Mouse (Mus musculus) myocyte (in vitro differentiated cells): ENCODE measurements around the gene Sephs2.

Source experiments
- CEBPB ChIP-seq: IDR thresholded peaks from 2 replicates; pipeline ENCODE4 v1.6.1; 2011; ENCODE audit warnings: mild to moderate bottlenecking, moderate library complexity; ENCODE audit not compliant: poor library complexity, insufficient read depth, severe bottlenecking
- E2F4 ChIP-seq: IDR thresholded peaks from one replicate; pipeline ENCODE4 v1.6.1; 2011; ENCODE audit warnings: mild to moderate bottlenecking, control low read depth, moderate library complexity; ENCODE audit not compliant: insufficient read depth
- MAX ChIP-seq: IDR thresholded peaks from one replicate; pipeline ENCODE4 v1.6.1; 2011; ENCODE audit warnings: low read depth, mild to moderate bottlenecking, control low read depth
- MYOD1 ChIP-seq, 3 experiments: IDR thresholded peaks; one replicate each; pipeline ENCODE4 v1.6.1; 2011; ENCODE audit warnings: control low read depth in 2 of 3, low read depth in 2 of 3, mild to moderate bottlenecking in 2 of 3, moderate library complexity in 1 of 3; ENCODE audit not compliant: insufficient read length in 2 of 3, control insufficient read depth in 1 of 3
- MYOG ChIP-seq, 3 experiments: IDR thresholded peaks; one replicate each; pipeline ENCODE4 v1.6.1; 2011; ENCODE audit warnings: control low read depth in 2 of 3, low read depth in 2 of 3, mild to moderate bottlenecking in 2 of 3; ENCODE audit not compliant: insufficient read length in 2 of 3, control insufficient read depth in 1 of 3, insufficient read depth in 1 of 3
- POLR2A ChIP-seq: IDR thresholded peaks from one replicate; pipeline ENCODE4 v1.6.1; 2011; ENCODE audit warnings: low read depth, mild to moderate bottlenecking, control low read depth, moderate library complexity; ENCODE audit not compliant: insufficient read length
- REST ChIP-seq: IDR thresholded peaks from one replicate; pipeline ENCODE4 v1.6.1; 2011; ENCODE audit warnings: mild to moderate bottlenecking, control low read depth, moderate library complexity; ENCODE audit not compliant: insufficient read depth, insufficient read length
- TCF12 ChIP-seq: IDR thresholded peaks from one replicate; pipeline ENCODE4 v1.6.1; 2011; ENCODE audit warnings: mild to moderate bottlenecking, control low read depth; ENCODE audit not compliant: poor library complexity, insufficient read depth, severe bottlenecking
- USF1 ChIP-seq: IDR thresholded peaks from one replicate; pipeline ENCODE4 v1.6.1; 2011; ENCODE audit warnings: low read depth, mild to moderate bottlenecking, control low read depth, moderate library complexity

- TF ChIP-seq MYOG (IDR thresholded peaks at IDR 0.05; ENCODE audit: control insufficient read depth in 1 of 3, insufficient read depth in 1 of 3, insufficient read length in 2 of 3, low read depth in 2 of 3) (no peak), POLR2A (no peak), TCF12 (no peak), MAX (no peak), CEBPB (no peak), MYOD1 (IDR thresholded peaks at IDR 0.05; ENCODE audit: control insufficient read depth in 1 of 3, insufficient read length in 2 of 3, low read depth in 2 of 3) (no peak), E2F4 (no peak), REST (no peak), USF1 (no peak)
Observed at GRCm38 (mm10) chr7:127290142-127290541, 16.3 kb upstream of the Sephs2 start.
